Mouse (Mus musculus): ENCODE measurements at regions not wholly inside any gene's neighbourhood (a gene's known extent, or its start where the extent isn't known, plus 50 kb on each side); places are given as distances from the start of the nearest gene placed in this dataset.

DNA sequence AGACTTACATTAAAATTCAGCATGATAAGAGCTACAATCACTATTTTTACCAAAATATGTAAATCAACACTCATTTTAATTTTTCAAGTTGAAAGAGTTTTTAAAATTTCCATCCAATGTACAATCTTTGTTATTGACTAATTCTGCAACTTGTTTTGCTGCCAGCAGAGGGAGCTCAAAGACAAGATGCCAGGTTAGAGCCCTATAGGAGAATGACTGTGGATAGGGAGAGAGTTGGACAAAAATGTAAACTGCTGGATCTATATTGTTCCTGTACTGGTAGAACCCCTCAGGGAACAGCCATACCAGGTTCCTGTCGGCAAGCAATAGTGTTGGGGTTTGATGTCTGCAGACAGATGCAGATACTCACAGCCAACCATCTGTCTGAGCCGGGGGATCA is 288.8 kb upstream of the 4930550L24Rik start:
- peak; percentile 28 for DNase-seq
